Comparison of ENCODE assay signal across 15 mouse cellular contexts in genomic region chr12:102339085-102339484, GRCm38 (mm10). TPM values are rescaled to one million over a fixed set of nuclear protein-coding genes. Genes with fewer than 3 reads are reported as not detected.
DNase-seq lines count a peak whose midpoint lies in the region; ATAC-seq lines count a peak whose summit lies in the region.
"Had no signal": no experiment of that assay in that cellular context is flagged by ENCODE, and none has a peak within 500 bp of the region (broad histone marks: within the 10 kb centered on the region; RNA-seq: fewer than 3 reads in every experiment).

No protein-coding gene starts in this region.

- ATAC-seq in kidney, embryonic 15.5 days (replicated peaks; ENCODE audit: low FRiP score), result no peak
- ATAC-seq in granulocyte monocyte progenitor cell, adult 5-6 weeks (replicated peaks; ENCODE audit: poor library complexity, severe bottlenecking), result peak; percentile 69
- no peak for ATAC-seq in hindbrain, embryonic 14.5 days (ENCODE audit: low FRiP score)

- H3K9me3 ChIP-seq in kidney, embryonic 15.5 days (replicated peaks), result no peaks in the 10 kb centered on the region
- no peaks in the 10 kb centered on the region for H3K9me3 ChIP-seq in hindbrain, embryonic 14.5 days (ENCODE audit: control insufficient read depth, low read length)
- H3K9me3 ChIP-seq: limb, embryonic 12.5 days; megakaryocyte, embryonic 14.5 days; neural tube, embryonic 12.5 days had no signal

- peaks cover 14% of the 10 kb centered on the region; the same call in 1 of the 2 replicates for H3K4me1 ChIP-seq in kidney, embryonic 15.5 days
- no peaks in the 10 kb centered on the region for H3K4me1 ChIP-seq in hindbrain, embryonic 14.5 days (replicated peaks; ENCODE audit: control insufficient read depth, insufficient read depth, low read length)
- H3K4me1 ChIP-seq: limb, embryonic 12.5 days; neural tube, embryonic 12.5 days had no signal

- H3K27me3 ChIP-seq in kidney, embryonic 15.5 days, result no peaks in the 10 kb centered on the region
- no peaks in the 10 kb centered on the region for H3K27me3 ChIP-seq in hindbrain, embryonic 14.5 days (ENCODE audit: control insufficient read depth, insufficient read depth, low read length)
- H3K27me3 ChIP-seq: limb, embryonic 12.5 days; megakaryocyte, embryonic 14.5 days; neural tube, embryonic 12.5 days had no signal

- no peaks in the 10 kb centered on the region for H3K36me3 ChIP-seq in kidney, embryonic 15.5 days
- H3K36me3 ChIP-seq in hindbrain, embryonic 14.5 days (replicated peaks; ENCODE audit: control insufficient read depth, insufficient read depth), result no peaks in the 10 kb centered on the region
- H3K36me3 ChIP-seq: limb, embryonic 12.5 days; neural tube, embryonic 12.5 days had no signal

- no peak overlapping the region for H3K9ac ChIP-seq in kidney, embryonic 15.5 days
- no peak overlapping the region for H3K9ac ChIP-seq in hindbrain, embryonic 14.5 days
- H3K9ac ChIP-seq: limb, embryonic 12.5 days; neural tube, embryonic 12.5 days had no signal

- DNase-seq in kidney, postnatal 36 days, result no peak
- peak; percentile 43 to 55 for DNase-seq in spleen, postnatal 36 days (ENCODE audit: low spot score in 2 of 2)
- no peak for DNase-seq in spleen, postnatal 10 days (ENCODE audit: low spot score in 2 of 2)
- peak; percentile 18 to 35 for DNase-seq in thymus, postnatal 36 days
- no peak for DNase-seq in hindbrain, embryonic 14.5 days (ENCODE audit: low spot score)
- no peak for DNase-seq in heart, adult 11 months
- DNase-seq: adrenal gland, adult 8-10 months; cerebellum, adult 11-12 months; heart, postnatal 14 days; kidney, postnatal 14 days had no signal

- H3K4me2 ChIP-seq in kidney, embryonic 15.5 days, result no peak overlapping the region
- no peak overlapping the region for H3K4me2 ChIP-seq in hindbrain, embryonic 14.5 days (replicated peaks)
- H3K4me2 ChIP-seq: limb, embryonic 12.5 days; neural tube, embryonic 12.5 days had no signal

- H3K27ac ChIP-seq in kidney, embryonic 15.5 days, result 0 out of 2 replicates have a peak overlapping the region, but pooled peaks have one; percentile 1
- H3K27ac ChIP-seq in hindbrain, embryonic 14.5 days, result no peak overlapping the region
- H3K27ac ChIP-seq: limb, embryonic 12.5 days; neural tube, embryonic 12.5 days had no signal

- WGBS in kidney, embryonic 15.5 days, result 68% methylated on average over 2 of the region's 2 CpGs
- 78% methylated on average over 2 of the region's 2 CpGs for WGBS in hindbrain, embryonic 14.5 days

- H3K4me3 ChIP-seq in kidney, embryonic 15.5 days (replicated peaks), result no peak overlapping the region
- no peak overlapping the region for H3K4me3 ChIP-seq in hindbrain, embryonic 14.5 days (replicated peaks; ENCODE audit: low read length)
- H3K4me3 ChIP-seq: limb, embryonic 12.5 days; megakaryocyte, embryonic 14.5 days; neural tube, embryonic 12.5 days had no signal

RNA-seq across cellular contexts. Expression of gene Rin3, which starts 56.2 kb away (rescaled TPM):
- polyA plus RNA-seq in kidney, embryonic 15.5 days (2015; fragmentation: Nextera tagmentation; extraction: Ambion mirVana), result 10.0 and 10.5 TPM in 2 replicates
- total RNA-seq in granulocyte monocyte progenitor cell, adult 5-6 weeks (2014; fragmentation: Nextera tagmentation), result 263 and 340 TPM in 2 replicates
- total RNA-seq in granulocyte monocyte progenitor cell, adult 5-6 weeks (2017), result 64.3 and 71.5 TPM in 2 replicates
- 2.7 and 3.1 TPM in 2 replicates for polyA plus RNA-seq in hindbrain, embryonic 14.5 days (2014; fragmentation: Nextera tagmentation; extraction: Ambion mirVana)

Comparison
In these comparisons a context has a peak if more than half of its experiments do, and no peak if none do; other contexts are left out.
1. DNase-seq: peak in spleen, postnatal 36 days (2 of 2) and thymus, postnatal 36 days (2 of 2); none in kidney, postnatal 36 days (0 of 2), spleen, postnatal 10 days (0 of 2), hindbrain, embryonic 14.5 days (single experiment) and heart, adult 11 months (single experiment).